Mouse (Mus musculus) midbrain, embryonic 13.5 days (tissue): ENCODE data around the gene Zfc3h1. TPM values are rescaled to one million over a fixed set of nuclear protein-coding genes. Genes with fewer than 3 reads are reported as not detected.

ENCODE experiments used
- ATAC-seq: fragments of 200-750 bp; cut with Nextera tagmentation; 2 replicates; pipeline ENCODE4 v1.8.0; 2017; ENCODE audit warnings: mild to moderate bottlenecking, moderate TSS enrichment, moderate library complexity
- H3K27ac ChIP-seq: fragments of 300-500 bp; sonication (generic); 2 replicates; pipeline ENCODE4 v1.5.1; 2015; ENCODE audit warnings: inconsistent platforms, mild to moderate bottlenecking, moderate library complexity
- H3K27me3 ChIP-seq: fragments of 300-500 bp; sonication (generic); 2 replicates; pipeline ENCODE4 v1.6.1; 2015; ENCODE audit warnings: mild to moderate bottlenecking, inconsistent platforms
- H3K36me3 ChIP-seq: fragments of 300-500 bp; sonication (generic); 2 replicates; pipeline ENCODE4 v1.6.1; 2015; ENCODE audit warnings: mild to moderate bottlenecking, inconsistent platforms
- H3K4me1 ChIP-seq: fragments of 300-500 bp; sonication (generic); replicated peaks from 2 replicates; pipeline ENCODE4 v1.6.1; 2015; ENCODE audit warnings: inconsistent platforms
- H3K4me2 ChIP-seq: fragments of 300-500 bp; sonication (generic); replicated peaks from 2 replicates; pipeline ENCODE4 v1.6.1; 2015; ENCODE audit warnings: moderate library complexity, mild to moderate bottlenecking, inconsistent platforms
- H3K4me3 ChIP-seq: fragments of 300-500 bp; sonication (generic); replicated peaks from 2 replicates; pipeline ENCODE4 v1.5.1; 2015; ENCODE audit warnings: mild to moderate bottlenecking, inconsistent platforms
- H3K9ac ChIP-seq: fragments of 300-500 bp; sonication (generic); replicated peaks from 2 replicates; pipeline ENCODE4 v1.6.1; 2015; ENCODE audit warnings: mild to moderate bottlenecking, inconsistent platforms
- H3K9me3 ChIP-seq: fragments of 300-500 bp; sonication (generic); 2 replicates; pipeline ENCODE4 v1.6.1; 2016; ENCODE audit warnings: mild to moderate bottlenecking, inconsistent platforms
- WGBS: fragments of 180-500 bp; shearing (Covaris S2); methylation state at CpG from one replicate; pipeline ENCODE4 v1.1.7; 2015; 5-methylcytosine and 5-hydroxymethylcytosine counted together
- polyA plus RNA-seq: library from polyadenylated mRNA; unstranded; fragments of >200 nt; fragmentation: Nextera tagmentation; extraction: Ambion mirVana; gene quantifications from 2 replicates; pipeline ENCODE4 v1.2.1, GENCODE M21; 2015

Gene Zfc3h1
- polyA plus RNA-seq, 1 experiment from 2014 or later: 24.6 TPM

GRCm38 (mm10) chr10:115467985-115468384 lies 83.2 kb downstream of the Zfc3h1 start:
- Histone ChIP-seq H3K27ac (no peak overlapping the region), H3K9me3 (no peaks in the 10 kb centered on the region), H3K4me2 (no peak overlapping the region), H3K4me1 (peaks cover 6% of the 10 kb centered on the region; the same call in 1 of the 2 replicates), H3K36me3 (no peaks in the 10 kb centered on the region), H3K4me3 (no peak overlapping the region), H3K9ac (no peak overlapping the region), H3K27me3 (0 out of 2 replicates have a peak, but pooled peaks cover 3% of the 10 kb centered on the region)
- ATAC-seq: no peak
- 87% methylated on average over 8 of the region's 8 CpGs for WGBS

GRCm38 (mm10) chr10:115468632-115469031 lies 83.9 kb downstream of the Zfc3h1 start:
- Histone ChIP-seq H3K9ac (no peak overlapping the region), H3K4me3 (no peak overlapping the region), H3K4me2 (no peak overlapping the region), H3K27ac (no peak overlapping the region), H3K9me3 (no peaks in the 10 kb centered on the region), H3K4me1 (peaks cover 6% of the 10 kb centered on the region; the same call in 1 of the 2 replicates), H3K36me3 (no peaks in the 10 kb centered on the region), H3K27me3 (0 out of 2 replicates have a peak, but pooled peaks cover 3% of the 10 kb centered on the region)
- peak; percentile 25 for ATAC-seq
- WGBS: 39% methylated on average over 7 of the region's 7 CpGs

DNA sequence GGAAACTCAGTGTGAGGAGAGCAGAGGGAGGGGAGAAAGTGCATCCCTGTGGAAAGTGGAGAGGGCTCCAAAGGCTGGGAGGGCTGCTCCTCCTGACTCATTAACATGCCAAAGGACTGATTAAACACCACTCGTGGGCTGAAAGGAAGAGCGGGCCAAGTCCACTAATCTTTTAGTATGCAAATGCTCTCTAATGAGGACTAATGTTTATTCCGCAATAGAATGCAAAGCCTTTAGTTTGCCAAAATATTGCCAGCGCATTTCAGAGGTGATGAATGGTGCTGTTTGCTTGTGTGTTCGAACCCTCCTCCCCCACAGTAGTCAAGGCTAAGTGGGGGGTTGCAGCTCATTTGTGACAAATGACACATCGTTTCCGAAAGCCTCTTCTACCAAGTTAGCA lies 84.3 kb downstream of the Zfc3h1 start:
- WGBS: 18% methylated on average over 7 of the region's 7 CpGs
- Histone ChIP-seq H3K4me3 (no peak overlapping the region), H3K27me3 (0 out of 2 replicates have a peak, but pooled peaks cover 3% of the 10 kb centered on the region), H3K9me3 (no peaks in the 10 kb centered on the region), H3K27ac (no peak overlapping the region), H3K9ac (no peak overlapping the region), H3K4me2 (no peak overlapping the region), H3K4me1 (peaks cover 6% of the 10 kb centered on the region; the same call in 1 of the 2 replicates), H3K36me3 (no peaks in the 10 kb centered on the region)
- peak; percentile 84 for ATAC-seq

DNA sequence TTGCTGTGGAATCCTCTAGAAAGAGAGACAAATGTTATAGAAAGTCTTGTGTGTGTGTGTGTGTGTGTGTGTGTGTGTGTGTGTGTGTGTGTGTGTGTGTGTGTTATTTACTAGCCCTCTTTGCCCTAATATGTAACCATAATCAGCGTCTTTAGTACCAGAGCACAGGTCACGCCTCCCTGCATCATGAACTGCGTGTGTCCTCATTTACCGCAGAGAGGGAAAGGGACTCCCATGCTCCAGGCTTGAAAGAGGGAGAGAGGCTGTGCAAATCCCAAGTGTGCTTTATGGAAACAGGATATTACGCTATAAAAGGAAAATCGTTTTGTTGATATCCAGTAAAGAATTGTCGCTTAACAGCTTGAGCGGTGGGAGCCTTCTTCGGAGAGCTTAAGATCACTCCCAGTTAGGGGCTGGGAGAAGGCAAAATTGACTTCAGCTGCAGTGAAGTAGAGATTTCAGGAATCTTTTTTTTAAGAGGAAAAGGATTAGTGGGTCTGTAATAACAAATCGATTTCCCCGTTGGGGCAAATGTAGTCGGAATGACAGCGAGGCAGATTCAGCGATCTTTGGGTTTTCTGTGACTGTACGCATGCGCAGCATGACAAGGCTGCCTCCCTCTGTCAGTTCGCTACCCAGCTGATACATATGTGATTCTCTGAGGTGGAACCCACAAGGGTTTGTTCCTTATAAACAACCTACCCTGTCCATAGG lies 86.0 kb downstream of the Zfc3h1 start:
- WGBS: 42% methylated on average over 17 of the region's 17 CpGs
- H3K27me3 ChIP-seq: 0 out of 2 replicates have a peak, but pooled peaks cover 3% of the 10 kb centered on the region
- H3K9me3 ChIP-seq: no peaks in the 10 kb centered on the region
- H3K4me2 ChIP-seq: peak overlapping the region; percentile 44
- peak overlapping the region; percentile 34 for H3K4me3 ChIP-seq
- H3K27ac ChIP-seq: no peak overlapping the region
- no peaks in the 10 kb centered on the region for H3K36me3 ChIP-seq
- ATAC-seq: peak; percentile 31; the same call in 1 of the 2 replicates
- peak overlapping the region; percentile 47; the same call in 1 of the 2 replicates for H3K9ac ChIP-seq
- H3K4me1 ChIP-seq: peaks cover 11% of the 10 kb centered on the region; the same call in 1 of the 2 replicates

DNA sequence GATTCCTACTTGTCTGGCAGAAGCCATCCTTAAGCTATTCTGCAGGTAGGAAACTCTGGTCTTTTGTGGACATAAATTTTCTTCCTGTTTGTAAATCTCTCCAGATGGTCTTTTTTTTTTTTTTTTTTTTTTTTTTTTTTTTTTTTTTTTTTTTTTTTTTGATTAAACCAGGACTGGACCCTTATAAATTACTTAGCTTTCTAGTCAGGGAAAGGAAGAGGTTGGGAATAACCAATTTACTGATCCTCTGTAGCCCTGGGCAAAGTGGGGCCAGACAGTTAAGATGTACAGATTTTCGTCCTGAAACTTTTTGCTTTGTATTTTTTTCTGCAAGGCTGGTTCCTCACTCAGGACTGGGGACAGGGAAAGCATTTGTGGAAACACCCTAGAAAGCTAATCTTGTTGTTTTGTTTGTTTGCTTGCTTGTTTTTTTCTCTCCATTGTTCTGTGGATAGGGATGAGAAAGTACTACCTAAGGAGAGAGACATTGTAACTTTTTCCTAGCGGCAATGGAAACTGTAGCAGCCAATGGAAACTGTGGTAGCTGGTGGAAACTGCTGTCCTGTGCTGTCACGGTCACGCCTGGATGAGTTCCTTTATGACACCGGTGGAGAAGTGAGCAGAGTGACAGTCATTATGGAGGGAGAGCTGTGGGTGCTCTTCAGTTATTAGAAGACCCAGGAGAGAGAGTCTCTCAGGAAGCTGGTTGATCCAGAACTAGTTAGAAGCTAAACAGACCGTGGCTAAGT lies 88.6 kb downstream of the Zfc3h1 start:
- Histone ChIP-seq H3K4me2 (no peak overlapping the region), H3K36me3 (no peaks in the 10 kb centered on the region), H3K27ac (no peak overlapping the region), H3K9me3 (no peaks in the 10 kb centered on the region), H3K9ac (no peak overlapping the region), H3K27me3 (peaks cover 3% of the 10 kb centered on the region), H3K4me3 (no peak overlapping the region), H3K4me1 (peaks cover 14% of the 10 kb centered on the region)
- ATAC-seq: no peak
- 74% methylated on average over 6 of the region's 6 CpGs for WGBS

GRCm38 (mm10) chr10:115475000-115475550 lies 90.3 kb downstream of the Zfc3h1 start:
- H3K36me3 ChIP-seq: no peaks in the 10 kb centered on the region
- ATAC-seq: no peak
- no peaks in the 10 kb centered on the region for H3K9me3 ChIP-seq
- H3K27ac ChIP-seq: no peak overlapping the region
- WGBS: 39% methylated on average over 7 of the region's 7 CpGs
- peaks cover 3% of the 10 kb centered on the region for H3K27me3 ChIP-seq
- H3K4me1 ChIP-seq: peaks cover 22% of the 10 kb centered on the region
- H3K4me2 ChIP-seq: no peak overlapping the region
- no peak overlapping the region for H3K4me3 ChIP-seq
- H3K9ac ChIP-seq: no peak overlapping the region

- Histone ChIP-seq H3K9me3 (no peaks in the 10 kb centered on the region), H3K9ac (no peak overlapping the region), H3K36me3 (no peaks in the 10 kb centered on the region), H3K27me3 (peaks cover 3% of the 10 kb centered on the region), H3K4me3 (no peak overlapping the region), H3K4me2 (no peak overlapping the region), H3K4me1 (peaks cover 22% of the 10 kb centered on the region), H3K27ac (no peak overlapping the region)
- ATAC-seq: no peak
- WGBS: 92% methylated on average over 9 of the region's 9 CpGs
These were observed 91.7 kb downstream of the Zfc3h1 start for GRCm38 (mm10) chr10:115476506-115476905.

GRCm38 (mm10) chr10:115478441-115479141 lies 93.8 kb downstream of the Zfc3h1 start:
- peak overlapping the region; percentile 48 for H3K4me2 ChIP-seq
- no peaks in the 10 kb centered on the region for H3K9me3 ChIP-seq
- H3K4me3 ChIP-seq: peak overlapping the region; percentile 15
- peak; percentile 77 for ATAC-seq
- H3K4me1 ChIP-seq: peaks cover 22% of the 10 kb centered on the region
- H3K36me3 ChIP-seq: no peaks in the 10 kb centered on the region
- WGBS: 12% methylated on average over 20 of the region's 20 CpGs
- no peak overlapping the region for H3K27ac ChIP-seq
- H3K9ac ChIP-seq: peak overlapping the region; percentile 41; the same call in 1 of the 2 replicates
- peaks cover 3% of the 10 kb centered on the region for H3K27me3 ChIP-seq

Other genes with a start within 250 kb of the Zfc3h1 start
- gene Tph2, start 199.9 kb upstream of the Zfc3h1 start, polyA plus RNA-seq: 2.2 and 7.8 TPM in 2 replicates
- gene Tbc1d15, start 133.5 kb upstream of the Zfc3h1 start, polyA plus RNA-seq: 36.5 and 42.5 TPM in 2 replicates
- 6.7 and 7.0 TPM in 2 replicates for gene Rab21, start 69.4 kb upstream of the Zfc3h1 start, polyA plus RNA-seq
- gene Tmem19, start 22.5 kb upstream of the Zfc3h1 start, polyA plus RNA-seq: 41.9 and 43.4 TPM in 2 replicates
- gene Thap2, start 516 bp upstream of the Zfc3h1 start, polyA plus RNA-seq: 30.2 and 36.1 TPM in 2 replicates
- gene A930009A15Rik, start 185.0 kb downstream of the Zfc3h1 start, polyA plus RNA-seq: 0.61 and 0.69 TPM in 2 replicates
- gene Lgr5, start 202.8 kb downstream of the Zfc3h1 start, polyA plus RNA-seq: 2.2 and 2.9 TPM in 2 replicates